Mouse (Mus musculus): ENCODE results near the gene Prpf8. TPM values are rescaled to one million over a fixed set of nuclear protein-coding genes. Genes with fewer than 3 reads are reported as not detected.

Prpf8 gene
- polyA plus RNA-seq, 1 experiment = 110 TPM

GRCm38 (mm10) chr11:75473376-75473775 lies 13.2 kb upstream of the Prpf8 start:
- Histone ChIP-seq H3K4me3 (replicated peaks; ENCODE audit: insufficient read depth, low read depth, low read length) (no peak overlapping the region), H3K27ac (ENCODE audit: insufficient read depth, low read length) (no peak overlapping the region), H3K27me3 (ENCODE audit: control insufficient read depth, insufficient read depth, low read length) (no peaks in the 10 kb centered on the region), H3K4me1 (ENCODE audit: control insufficient read depth, insufficient read depth, low read length) (no peaks in the 10 kb centered on the region)
- 60% methylated on average over 7 of the region's 7 CpGs for WGBS
- no peak for DNase-seq
- no peak for TF ChIP-seq CTCF (IDR thresholded peaks at IDR 0.05; ENCODE audit: borderline replicate concordance, insufficient read depth, low read depth, low read length)
- no peak for TF ChIP-seq POLR2A (IDR thresholded peaks at IDR 0.05; ENCODE audit: borderline replicate concordance, insufficient read depth, low read length)

DNA sequence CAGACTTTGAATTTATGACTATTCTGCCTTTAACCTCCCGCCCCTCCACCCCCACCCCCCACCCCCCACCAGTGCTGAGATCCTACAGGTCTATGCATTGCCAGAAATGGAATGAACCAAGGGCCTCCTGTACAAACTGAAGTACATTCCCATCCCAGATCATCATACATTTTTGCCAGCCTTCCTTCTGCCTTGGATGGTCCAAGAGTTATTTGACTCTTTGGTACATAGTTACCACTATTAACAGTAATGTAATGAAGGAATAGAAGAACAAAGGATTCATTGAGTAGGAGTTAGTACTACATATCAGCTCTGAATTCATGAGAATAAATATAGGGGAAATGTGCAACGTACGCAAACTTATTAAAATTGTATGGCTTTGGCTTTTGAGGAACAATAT lies 424 bp upstream of the Prpf8 start:
- no peak for TF ChIP-seq CTCF (IDR thresholded peaks at IDR 0.05; ENCODE audit: borderline replicate concordance, insufficient read depth, low read depth, low read length)
- TF ChIP-seq POLR2A (IDR thresholded peaks at IDR 0.05; ENCODE audit: borderline replicate concordance, insufficient read depth, low read length) = no peak
- H3K27ac ChIP-seq (ENCODE audit: insufficient read depth, low read length) = no peak overlapping the region
- no peaks in the 10 kb centered on the region for H3K27me3 ChIP-seq (ENCODE audit: control insufficient read depth, insufficient read depth, low read length)
- peaks cover 4% of the 10 kb centered on the region; the same call in 1 of the 2 replicates for H3K4me1 ChIP-seq (ENCODE audit: control insufficient read depth, insufficient read depth, low read length)
- no peak overlapping the region for H3K4me3 ChIP-seq (replicated peaks; ENCODE audit: insufficient read depth, low read depth, low read length)
- no peak for DNase-seq
- 24% methylated on average over 3 of the region's 3 CpGs for WGBS

- WGBS = 36% methylated on average over 6 of the region's 6 CpGs
- no peaks in the 10 kb centered on the region for H3K27me3 ChIP-seq (ENCODE audit: control insufficient read depth, insufficient read depth, low read length)
- DNase-seq = no peak
- no peak for TF ChIP-seq CTCF (IDR thresholded peaks at IDR 0.05; ENCODE audit: borderline replicate concordance, insufficient read depth, low read depth, low read length)
- TF ChIP-seq POLR2A (IDR thresholded peaks at IDR 0.05; ENCODE audit: borderline replicate concordance, insufficient read depth, low read length) = no peak
- peaks cover 4% of the 10 kb centered on the region; the same call in 1 of the 2 replicates for H3K4me1 ChIP-seq (ENCODE audit: control insufficient read depth, insufficient read depth, low read length)
- peak overlapping the region; percentile 77 for H3K4me3 ChIP-seq (replicated peaks; ENCODE audit: insufficient read depth, low read depth, low read length)
- no peak overlapping the region for H3K27ac ChIP-seq (ENCODE audit: insufficient read depth, low read length)
These were observed 880 bp downstream of the Prpf8 start for GRCm38 (mm10) chr11:75487496-75487895.

- WGBS = 94% methylated on average over 10 of the region's 10 CpGs
- Histone ChIP-seq H3K27ac (ENCODE audit: insufficient read depth, low read length) (no peak overlapping the region), H3K4me3 (replicated peaks; ENCODE audit: insufficient read depth, low read depth, low read length) (no peak overlapping the region), H3K4me1 (ENCODE audit: control insufficient read depth, insufficient read depth, low read length) (no peaks in the 10 kb centered on the region), H3K27me3 (ENCODE audit: control insufficient read depth, insufficient read depth, low read length) (no peaks in the 10 kb centered on the region)
- TF ChIP-seq POLR2A (IDR thresholded peaks at IDR 0.05; ENCODE audit: borderline replicate concordance, insufficient read depth, low read length) (no peak), CTCF (IDR thresholded peaks at IDR 0.05; ENCODE audit: borderline replicate concordance, insufficient read depth, low read depth, low read length) (no peak)
- no peak for DNase-seq
These were observed 7.9 kb downstream of the Prpf8 start for GRCm38 (mm10) chr11:75494296-75495049.

GRCm38 (mm10) chr11:75498126-75498525 lies 11.5 kb downstream of the Prpf8 start:
- Histone ChIP-seq H3K27me3 (ENCODE audit: control insufficient read depth, insufficient read depth, low read length) (no peaks in the 10 kb centered on the region), H3K27ac (ENCODE audit: insufficient read depth, low read length) (no peak overlapping the region), H3K4me3 (replicated peaks; ENCODE audit: insufficient read depth, low read depth, low read length) (no peak overlapping the region), H3K4me1 (ENCODE audit: control insufficient read depth, insufficient read depth, low read length) (no peaks in the 10 kb centered on the region)
- no peak for DNase-seq
- TF ChIP-seq POLR2A (IDR thresholded peaks at IDR 0.05; ENCODE audit: borderline replicate concordance, insufficient read depth, low read length) = no peak
- TF ChIP-seq CTCF (IDR thresholded peaks at IDR 0.05; ENCODE audit: borderline replicate concordance, insufficient read depth, low read depth, low read length) = no peak
- 12% methylated on average over 1 of the region's 1 CpGs for WGBS

GRCm38 (mm10) chr11:75508162-75508561 lies 21.5 kb downstream of the Prpf8 start:
- WGBS = 89% methylated on average over 4 of the region's 4 CpGs

GRCm38 (mm10) chr11:75508904-75509303 lies 22.3 kb downstream of the Prpf8 start:
- Histone ChIP-seq H3K4me3 (replicated peaks; ENCODE audit: insufficient read depth, low read depth, low read length) (no peak overlapping the region), H3K27me3 (ENCODE audit: control insufficient read depth, insufficient read depth, low read length) (no peaks in the 10 kb centered on the region), H3K4me1 (ENCODE audit: control insufficient read depth, insufficient read depth, low read length) (peaks cover 4% of the 10 kb centered on the region; the same call in 1 of the 2 replicates), H3K27ac (ENCODE audit: insufficient read depth, low read length) (no peak overlapping the region)
- no peak for TF ChIP-seq CTCF (IDR thresholded peaks at IDR 0.05; ENCODE audit: borderline replicate concordance, insufficient read depth, low read depth, low read length)
- TF ChIP-seq POLR2A (IDR thresholded peaks at IDR 0.05; ENCODE audit: borderline replicate concordance, insufficient read depth, low read length) = no peak
- WGBS = 78% methylated on average over 8 of the region's 8 CpGs
- DNase-seq = no peak

More at GRCm38 (mm10) chr11:75508162-75508561, 21.5 kb downstream of the Prpf8 start:
- Histone ChIP-seq H3K27me3 (ENCODE audit: control insufficient read depth, insufficient read depth, low read length) (no peaks in the 10 kb centered on the region), H3K27ac (ENCODE audit: insufficient read depth, low read length) (no peak overlapping the region), H3K4me1 (ENCODE audit: control insufficient read depth, insufficient read depth, low read length) (peaks cover 4% of the 10 kb centered on the region; the same call in 1 of the 2 replicates), H3K4me3 (replicated peaks; ENCODE audit: insufficient read depth, low read depth, low read length) (no peak overlapping the region)
- TF ChIP-seq CTCF (IDR thresholded peaks at IDR 0.05; ENCODE audit: borderline replicate concordance, insufficient read depth, low read depth, low read length) (no peak), POLR2A (IDR thresholded peaks at IDR 0.05; ENCODE audit: borderline replicate concordance, insufficient read depth, low read length) (no peak)
- DNase-seq = no peak
